ENCODE assay signal across 26 mouse cellular contexts in genomic region chr7:49139762-49140161, GRCm38 (mm10).
"Had no signal": no experiment of that assay in that cellular context is flagged by ENCODE, and none has a peak within 500 bp of the region (broad histone marks: within the 10 kb centered on the region; RNA-seq: fewer than 3 reads in every experiment).

No protein-coding gene starts in this region.

- H3K4me2 ChIP-seq: heart, embryonic 12.5 days; hindbrain, embryonic 12.5 days; hindbrain, embryonic 15.5 days; kidney, embryonic 15.5 days; limb, embryonic 13.5 days; limb, embryonic 15.5 days; liver, embryonic 12.5 days had no signal

- H3K27me3 ChIP-seq: hindbrain, embryonic 12.5 days; hindbrain, embryonic 15.5 days; kidney, embryonic 15.5 days; limb, embryonic 13.5 days; limb, embryonic 15.5 days had no signal

- DNase-seq: gastrocnemius, postnatal 14 days; gastrocnemius, postnatal 36 days; heart, adult 18-20 months; heart, postnatal 10 days; heart, postnatal 4 days; kidney, adult 11 months; kidney, adult 2 months; kidney, adult 9 months; kidney, postnatal 14 days; kidney, postnatal 36 days; layer of hippocampus, adult 9-11 months; layer of hippocampus, postnatal 36 days; left cerebral cortex, postnatal 4 days had no signal

- H3K36me3 ChIP-seq: heart, embryonic 10.5 days; heart, embryonic 12.5 days; hindbrain, embryonic 10.5 days; hindbrain, embryonic 12.5 days; hindbrain, embryonic 15.5 days; kidney, embryonic 15.5 days; limb, embryonic 13.5 days; limb, embryonic 15.5 days; liver, embryonic 12.5 days had no signal

- H3K4me3 ChIP-seq: heart, embryonic 10.5 days; heart, embryonic 12.5 days; hindbrain, embryonic 10.5 days; hindbrain, embryonic 12.5 days; hindbrain, embryonic 15.5 days; kidney, embryonic 15.5 days; limb, embryonic 13.5 days; limb, embryonic 15.5 days; liver, embryonic 12.5 days had no signal

- H3K9me3 ChIP-seq: heart, embryonic 10.5 days; hindbrain, embryonic 12.5 days; hindbrain, embryonic 15.5 days; kidney, embryonic 15.5 days; limb, embryonic 15.5 days; liver, embryonic 12.5 days had no signal

- H3K27ac ChIP-seq: heart, embryonic 10.5 days; hindbrain, embryonic 10.5 days; hindbrain, embryonic 12.5 days; hindbrain, embryonic 15.5 days; hindbrain, postnatal 0 days; kidney, embryonic 15.5 days; kidney, postnatal 0 days; limb, embryonic 13.5 days; limb, embryonic 15.5 days; liver, embryonic 12.5 days; liver, embryonic 14.5 days had no signal

- ATAC-seq: hindbrain, postnatal 0 days; intestine, embryonic 16.5 days; liver, embryonic 12.5 days had no signal

- H3K9ac ChIP-seq: heart, embryonic 12.5 days; hindbrain, embryonic 12.5 days; hindbrain, embryonic 15.5 days; kidney, embryonic 15.5 days; limb, embryonic 13.5 days; limb, embryonic 15.5 days; liver, embryonic 12.5 days; liver, embryonic 14.5 days had no signal

- H3K4me1 ChIP-seq: heart, embryonic 10.5 days; kidney, embryonic 15.5 days; limb, embryonic 13.5 days; limb, embryonic 15.5 days; liver, embryonic 12.5 days had no signal
